Mouse (Mus musculus): ENCODE measurements around the gene Hsd17b12. TPM values are rescaled to one million over a fixed set of nuclear protein-coding genes. Genes with fewer than 3 reads are reported as not detected.

The Hsd17b12 gene
- total RNA-seq (2014; rRNA removed; ENCODE audit: low replicate concordance) (24.1 and 27.7 TPM in 2 replicates), polyA plus RNA-seq (2015; fragmentation: Nextera tagmentation; extraction: Ambion mirVana) (37.7 and 40.1 TPM in 2 replicates)

GRCm38 (mm10) chr2:94157592-94158519 lies at the start of gene Hsd17b12:
TSS of gene Hsd17b12 (minus strand) at chr2:94157964.
- peak within 1 kb of the TSS; percentile 84 for H3K4me3 ChIP-seq (ENCODE audit: low read depth, low read length)
- TF ChIP-seq CTCF (IDR thresholded peaks at IDR 0.05; ENCODE audit: low read depth) (no peak), EP300 (IDR thresholded peaks at IDR 0.05; ENCODE audit: low read depth) (no peak)
- H3K4me2 ChIP-seq (ENCODE audit: low read depth, low read length): peak within 1 kb of the TSS; percentile 67
- DNase-seq (ENCODE audit: low spot score): peak; percentile 100
- under 1% methylated on average over 69 of the region's 69 CpGs for WGBS
- peaks cover 10% of the 10 kb centered on the region for H3K4me1 ChIP-seq (ENCODE audit: control insufficient read depth, insufficient read depth)
- H3K27me3 ChIP-seq (ENCODE audit: control insufficient read depth, insufficient read depth, low read length): no peaks in the 10 kb centered on the region
- ATAC-seq (ENCODE audit: insufficient read depth, low read depth): peak; percentile 99
- H3K9me3 ChIP-seq (replicated peaks; ENCODE audit: control insufficient read depth, low read length): no peaks in the 10 kb centered on the region
- H3K27ac ChIP-seq (ENCODE audit: low read depth): peak within 1 kb of the TSS; percentile 81
- peak within 1 kb of the TSS; percentile 79 for H3K9ac ChIP-seq (replicated peaks; ENCODE audit: low read depth, low read length)
- H3K36me3 ChIP-seq (replicated peaks; ENCODE audit: control insufficient read depth, insufficient read depth, low read length): no peaks in the 10 kb centered on the region

DNA sequence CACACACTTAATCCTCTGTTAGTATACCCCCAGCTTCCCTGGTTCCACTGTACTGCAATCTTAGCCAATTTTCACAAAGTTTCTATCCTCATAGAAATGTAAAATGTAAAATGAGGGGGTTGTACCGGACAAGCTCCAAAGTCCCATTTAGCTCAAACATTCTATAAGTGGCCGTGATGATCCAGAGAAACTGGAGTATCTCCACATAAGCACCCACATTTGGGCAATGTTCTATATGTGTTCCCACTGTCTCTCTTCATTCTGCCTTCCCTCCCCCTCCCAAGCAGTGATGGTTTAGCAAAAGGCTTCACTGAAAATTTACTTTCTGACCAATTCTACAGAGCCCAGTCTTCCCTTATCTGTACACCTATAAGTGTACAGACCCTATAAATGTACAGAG lies 27.1 kb upstream of the Hsd17b12 start:
- no peak for TF ChIP-seq EP300 (IDR thresholded peaks at IDR 0.05; ENCODE audit: low read depth)
- no peak for TF ChIP-seq CTCF (IDR thresholded peaks at IDR 0.05; ENCODE audit: low read depth)
- no peak overlapping the region for H3K9ac ChIP-seq (replicated peaks; ENCODE audit: low read depth, low read length)
- H3K27ac ChIP-seq (ENCODE audit: low read depth): no peak overlapping the region
- DNase-seq (ENCODE audit: low spot score) (no peak), ATAC-seq (ENCODE audit: insufficient read depth, low read depth) (no peak)
- peaks cover 28% of the 10 kb centered on the region for H3K27me3 ChIP-seq (ENCODE audit: control insufficient read depth, insufficient read depth, low read length)
- H3K4me1 ChIP-seq (ENCODE audit: control insufficient read depth, insufficient read depth): no peaks in the 10 kb centered on the region
- 82% methylated on average over 2 of the region's 2 CpGs for WGBS
- H3K4me2 ChIP-seq (ENCODE audit: low read depth, low read length): no peak overlapping the region
- no peaks in the 10 kb centered on the region for H3K9me3 ChIP-seq (replicated peaks; ENCODE audit: control insufficient read depth, low read length)
- H3K4me3 ChIP-seq (ENCODE audit: low read depth, low read length): no peak overlapping the region
- no peaks in the 10 kb centered on the region for H3K36me3 ChIP-seq (replicated peaks; ENCODE audit: control insufficient read depth, insufficient read depth, low read length)

DNA sequence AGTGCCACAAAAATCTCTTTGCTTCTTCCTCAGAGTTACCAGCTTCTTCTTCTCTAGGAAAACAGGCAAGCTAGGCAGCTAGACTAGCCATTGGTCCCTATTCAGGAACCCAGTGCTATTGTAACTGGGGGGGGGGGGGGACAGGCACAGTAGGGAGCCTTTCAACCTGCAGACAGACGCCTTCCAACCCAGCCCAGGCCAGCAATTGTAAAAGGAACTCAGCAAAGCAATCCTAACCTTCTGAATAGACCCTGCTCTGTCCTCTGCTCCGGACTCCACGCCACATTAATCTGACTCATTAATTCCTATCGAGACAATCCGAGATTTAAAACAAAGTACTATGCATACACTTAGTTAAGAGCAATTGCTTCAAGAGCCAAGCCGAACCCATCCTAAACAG lies 26.4 kb upstream of the Hsd17b12 start:
- Histone ChIP-seq H3K27me3 (ENCODE audit: control insufficient read depth, insufficient read depth, low read length) (peaks cover 28% of the 10 kb centered on the region), H3K36me3 (replicated peaks; ENCODE audit: control insufficient read depth, insufficient read depth, low read length) (no peaks in the 10 kb centered on the region), H3K27ac (ENCODE audit: low read depth) (no peak overlapping the region), H3K4me2 (ENCODE audit: low read depth, low read length) (no peak overlapping the region), H3K4me3 (ENCODE audit: low read depth, low read length) (no peak overlapping the region), H3K9me3 (replicated peaks; ENCODE audit: control insufficient read depth, low read length) (no peaks in the 10 kb centered on the region), H3K9ac (replicated peaks; ENCODE audit: low read depth, low read length) (no peak overlapping the region), H3K4me1 (ENCODE audit: control insufficient read depth, insufficient read depth) (no peaks in the 10 kb centered on the region)
- no peak for TF ChIP-seq EP300 (IDR thresholded peaks at IDR 0.05; ENCODE audit: low read depth)
- no peak for TF ChIP-seq CTCF (IDR thresholded peaks at IDR 0.05; ENCODE audit: low read depth)
- ATAC-seq (ENCODE audit: insufficient read depth, low read depth) (no peak), DNase-seq (ENCODE audit: low spot score) (no peak)
- 40% methylated on average over 6 of the region's 6 CpGs for WGBS

DNA sequence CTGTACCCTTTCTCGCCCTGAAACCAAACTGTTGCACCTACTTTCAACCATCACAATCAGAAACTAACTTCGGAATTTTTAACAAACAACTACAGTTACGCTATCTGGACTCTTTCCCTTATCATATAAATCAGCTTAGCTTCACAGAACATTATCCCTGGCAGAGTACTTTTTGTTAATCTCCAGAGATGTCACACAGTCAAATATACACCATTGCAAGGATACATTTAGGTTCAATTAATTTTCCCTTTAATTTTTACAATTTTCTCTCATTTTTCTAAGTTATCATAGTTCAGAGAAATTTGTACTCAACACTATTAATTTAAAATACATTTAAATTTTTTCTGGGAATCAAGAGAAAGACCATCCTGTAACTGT lies 21.3 kb upstream of the Hsd17b12 start:
- no peaks in the 10 kb centered on the region for H3K9me3 ChIP-seq (replicated peaks; ENCODE audit: control insufficient read depth, low read length)
- no peak overlapping the region for H3K27ac ChIP-seq (ENCODE audit: low read depth)
- peaks cover 10% of the 10 kb centered on the region for H3K4me1 ChIP-seq (ENCODE audit: control insufficient read depth, insufficient read depth)
- peaks cover 20% of the 10 kb centered on the region for H3K27me3 ChIP-seq (ENCODE audit: control insufficient read depth, insufficient read depth, low read length)
- H3K36me3 ChIP-seq (replicated peaks; ENCODE audit: control insufficient read depth, insufficient read depth, low read length): no peaks in the 10 kb centered on the region
- TF ChIP-seq EP300 (IDR thresholded peaks at IDR 0.05; ENCODE audit: low read depth): no peak
- no peak for TF ChIP-seq CTCF (IDR thresholded peaks at IDR 0.05; ENCODE audit: low read depth)
- peak overlapping the region; percentile 36 for H3K4me2 ChIP-seq (ENCODE audit: low read depth, low read length)
- peak overlapping the region; percentile 100 for H3K4me3 ChIP-seq (ENCODE audit: low read depth, low read length)
- no peak overlapping the region for H3K9ac ChIP-seq (replicated peaks; ENCODE audit: low read depth, low read length)
- ATAC-seq (ENCODE audit: insufficient read depth, low read depth): 0 out of 2 replicates have a peak, but pooled peaks have one; percentile 3
- WGBS: 1% methylated on average over 3 of the region's 3 CpGs
- DNase-seq (ENCODE audit: low spot score): no peak

- Histone ChIP-seq H3K4me2 (ENCODE audit: low read depth, low read length) (peak overlapping the region; percentile 83), H3K27me3 (ENCODE audit: control insufficient read depth, insufficient read depth, low read length) (peaks cover 17% of the 10 kb centered on the region), H3K4me1 (ENCODE audit: control insufficient read depth, insufficient read depth) (peaks cover 10% of the 10 kb centered on the region), H3K9ac (replicated peaks; ENCODE audit: low read depth, low read length) (peak overlapping the region; percentile 98), H3K9me3 (replicated peaks; ENCODE audit: control insufficient read depth, low read length) (no peaks in the 10 kb centered on the region), H3K36me3 (replicated peaks; ENCODE audit: control insufficient read depth, insufficient read depth, low read length) (no peaks in the 10 kb centered on the region), H3K27ac (ENCODE audit: low read depth) (peak overlapping the region; percentile 64; the same call in 1 of the 2 replicates), H3K4me3 (ENCODE audit: low read depth, low read length) (peak overlapping the region; percentile 100)
- ATAC-seq (ENCODE audit: insufficient read depth, low read depth) (peak; percentile 98), DNase-seq (ENCODE audit: low spot score) (peak; percentile 84)
- no peak for TF ChIP-seq CTCF (IDR thresholded peaks at IDR 0.05; ENCODE audit: low read depth)
- TF ChIP-seq EP300 (IDR thresholded peaks at IDR 0.05; ENCODE audit: low read depth): no peak
- 1% methylated on average over 22 of the region's 22 CpGs for WGBS
Observed at GRCm38 (mm10) chr2:94178321-94179029, 20.7 kb upstream of the Hsd17b12 start.

All from heart, postnatal 0 days (tissue).